Mouse (Mus musculus): ENCODE data around the gene Rbm39. TPM values are rescaled to one million over a fixed set of nuclear protein-coding genes. Genes with fewer than 3 reads are reported as not detected.
A peak's percentile ranks its signal among the peaks of the same experiment; 100 is the strongest.

Rbm39 gene
- polyA plus RNA-seq, 1 experiment = 51.3 TPM

GRCm38 (mm10) chr2:156179796-156180093, 293 bp downstream of the Rbm39 start:
- Histone ChIP-seq H3ac (ENCODE audit: control insufficient read depth, insufficient read length, low read depth) (peak overlapping the region; percentile 98), H3K4me3 (ENCODE audit: insufficient read depth, poor library complexity, severe bottlenecking) (peak overlapping the region; percentile 99), H3K79me3 (ENCODE audit: low read depth) (peaks cover 47% of the 10 kb centered on the region), H3K27me3 (ENCODE audit: control insufficient read depth, insufficient read depth, insufficient read length) (no peaks in the 10 kb centered on the region), H3K36me3 (ENCODE audit: control insufficient read depth, insufficient read depth) (peaks cover 45% of the 10 kb centered on the region), H3K79me2 (ENCODE audit: control insufficient read depth, insufficient read depth) (peaks cover 53% of the 10 kb centered on the region)
- TF ChIP-seq USF1 (IDR thresholded peaks at IDR 0.05; ENCODE audit: low read depth) (no peak), MAX (IDR thresholded peaks at IDR 0.05) (no peak), CTCF (IDR thresholded peaks at IDR 0.05; ENCODE audit: control insufficient read depth, insufficient read depth, insufficient read length) (no peak), MYOG (IDR thresholded peaks at IDR 0.05; ENCODE audit: control insufficient read depth, extremely low read depth, insufficient read length) (no peak), MYOD1 (IDR thresholded peaks at IDR 0.05; ENCODE audit: control insufficient read depth, insufficient read length, low read depth) (no peak), CEBPB (IDR thresholded peaks at IDR 0.05; ENCODE audit: low read depth) (no peak), FOSL1 (IDR thresholded peaks at IDR 0.05; ENCODE audit: insufficient read depth, low read length, poor library complexity, severe bottlenecking) (no peak)

- Histone ChIP-seq H3K79me3 (ENCODE audit: low read depth) (peaks cover 52% of the 10 kb centered on the region), H3ac (ENCODE audit: control insufficient read depth, insufficient read length, low read depth) (peak overlapping the region; percentile 98), H3K27me3 (ENCODE audit: control insufficient read depth, insufficient read depth, insufficient read length) (no peaks in the 10 kb centered on the region), H3K4me3 (ENCODE audit: insufficient read depth, poor library complexity, severe bottlenecking) (peak overlapping the region; percentile 99), H3K79me2 (ENCODE audit: control insufficient read depth, insufficient read depth) (peaks cover 58% of the 10 kb centered on the region), H3K36me3 (ENCODE audit: control insufficient read depth, insufficient read depth) (peaks cover 50% of the 10 kb centered on the region)
- TF ChIP-seq FOSL1 (IDR thresholded peaks at IDR 0.05; ENCODE audit: insufficient read depth, low read length, poor library complexity, severe bottlenecking) (no peak), CTCF (IDR thresholded peaks at IDR 0.05; ENCODE audit: control insufficient read depth, insufficient read depth, insufficient read length) (no peak), MYOG (IDR thresholded peaks at IDR 0.05; ENCODE audit: control insufficient read depth, extremely low read depth, insufficient read length) (no peak)
Observed at GRCm38 (mm10) chr2:156179046-156179795, 817 bp downstream of the Rbm39 start.

GRCm38 (mm10) chr2:156177651-156178050, 2.4 kb downstream of the Rbm39 start:
- no peaks in the 10 kb centered on the region for H3K27me3 ChIP-seq (ENCODE audit: control insufficient read depth, insufficient read depth, insufficient read length)
- peaks cover 74% of the 10 kb centered on the region for H3K79me2 ChIP-seq (ENCODE audit: control insufficient read depth, insufficient read depth)
- H3K36me3 ChIP-seq (ENCODE audit: control insufficient read depth, insufficient read depth) = peaks cover 66% of the 10 kb centered on the region
- H3K79me3 ChIP-seq (ENCODE audit: low read depth) = peaks cover 68% of the 10 kb centered on the region
- H3K4me3 ChIP-seq (ENCODE audit: insufficient read depth, poor library complexity, severe bottlenecking) = no peak overlapping the region
- TF ChIP-seq MAX (IDR thresholded peaks at IDR 0.05) = no peak
- no peak for TF ChIP-seq MYOG (IDR thresholded peaks at IDR 0.05; ENCODE audit: control insufficient read depth, extremely low read depth, insufficient read length)
- peak overlapping the region; percentile 5 for H3ac ChIP-seq (ENCODE audit: control insufficient read depth, insufficient read length, low read depth)

GRCm38 (mm10) chr2:156177079-156177478, 3.0 kb downstream of the Rbm39 start:
- no peak for TF ChIP-seq MYOG (IDR thresholded peaks at IDR 0.05; ENCODE audit: control insufficient read depth, extremely low read depth, insufficient read length)
- no peak for TF ChIP-seq MYOD1 (IDR thresholded peaks at IDR 0.05; ENCODE audit: control insufficient read depth, insufficient read length, low read depth)
- TF ChIP-seq MAX (IDR thresholded peaks at IDR 0.05) = no peak
- no peak for TF ChIP-seq USF1 (IDR thresholded peaks at IDR 0.05; ENCODE audit: low read depth)
- TF ChIP-seq FOSL1 (IDR thresholded peaks at IDR 0.05; ENCODE audit: insufficient read depth, low read length, poor library complexity, severe bottlenecking) = no peak
- no peak for TF ChIP-seq CTCF (IDR thresholded peaks at IDR 0.05; ENCODE audit: control insufficient read depth, insufficient read depth, insufficient read length)
- no peak for TF ChIP-seq CEBPB (IDR thresholded peaks at IDR 0.05; ENCODE audit: low read depth)
- no peak overlapping the region for H3K4me3 ChIP-seq (ENCODE audit: insufficient read depth, poor library complexity, severe bottlenecking)
- H3K27me3 ChIP-seq (ENCODE audit: control insufficient read depth, insufficient read depth, insufficient read length) = no peaks in the 10 kb centered on the region
- no peak overlapping the region for H3ac ChIP-seq (ENCODE audit: control insufficient read depth, insufficient read length, low read depth)
- peaks cover 80% of the 10 kb centered on the region for H3K79me2 ChIP-seq (ENCODE audit: control insufficient read depth, insufficient read depth)
- H3K36me3 ChIP-seq (ENCODE audit: control insufficient read depth, insufficient read depth) = peaks cover 71% of the 10 kb centered on the region
- peaks cover 71% of the 10 kb centered on the region for H3K79me3 ChIP-seq (ENCODE audit: low read depth)

GRCm38 (mm10) chr2:156166557-156166956, 13.5 kb downstream of the Rbm39 start:
- Histone ChIP-seq H3K4me3 (ENCODE audit: insufficient read depth, poor library complexity, severe bottlenecking) (no peak overlapping the region), H3K79me3 (ENCODE audit: low read depth) (peaks cover 54% of the 10 kb centered on the region), H3K79me2 (ENCODE audit: control insufficient read depth, insufficient read depth) (peaks cover 97% of the 10 kb centered on the region), H3ac (ENCODE audit: control insufficient read depth, insufficient read length, low read depth) (no peak overlapping the region), H3K36me3 (ENCODE audit: control insufficient read depth, insufficient read depth) (peaks cover 93% of the 10 kb centered on the region), H3K27me3 (ENCODE audit: control insufficient read depth, insufficient read depth, insufficient read length) (no peaks in the 10 kb centered on the region)
- TF ChIP-seq CEBPB (IDR thresholded peaks at IDR 0.05; ENCODE audit: low read depth) (no peak), CTCF (IDR thresholded peaks at IDR 0.05; ENCODE audit: control insufficient read depth, insufficient read depth, insufficient read length) (no peak), MYOG (IDR thresholded peaks at IDR 0.05; ENCODE audit: control insufficient read depth, extremely low read depth, insufficient read length) (no peak)

- Histone ChIP-seq H3K79me3 (ENCODE audit: low read depth) (peaks cover 62% of the 10 kb centered on the region), H3K27me3 (ENCODE audit: control insufficient read depth, insufficient read depth, insufficient read length) (no peaks in the 10 kb centered on the region), H3K79me2 (ENCODE audit: control insufficient read depth, insufficient read depth) (peaks cover 97% of the 10 kb centered on the region), H3K4me3 (ENCODE audit: insufficient read depth, poor library complexity, severe bottlenecking) (no peak overlapping the region), H3ac (ENCODE audit: control insufficient read depth, insufficient read length, low read depth) (no peak overlapping the region), H3K36me3 (ENCODE audit: control insufficient read depth, insufficient read depth) (peaks cover 94% of the 10 kb centered on the region)
- no peak for TF ChIP-seq USF1 (IDR thresholded peaks at IDR 0.05; ENCODE audit: low read depth)
- TF ChIP-seq CEBPB (IDR thresholded peaks at IDR 0.05; ENCODE audit: low read depth) = no peak
- TF ChIP-seq MYOD1 (IDR thresholded peaks at IDR 0.05; ENCODE audit: control insufficient read depth, insufficient read length, low read depth) = no peak
- no peak for TF ChIP-seq MAX (IDR thresholded peaks at IDR 0.05)
- no peak for TF ChIP-seq FOSL1 (IDR thresholded peaks at IDR 0.05; ENCODE audit: insufficient read depth, low read length, poor library complexity, severe bottlenecking)
- TF ChIP-seq CTCF (IDR thresholded peaks at IDR 0.05; ENCODE audit: control insufficient read depth, insufficient read depth, insufficient read length) = no peak
- no peak for TF ChIP-seq MYOG (IDR thresholded peaks at IDR 0.05; ENCODE audit: control insufficient read depth, extremely low read depth, insufficient read length)
Observed at GRCm38 (mm10) chr2:156165478-156165877, 14.6 kb downstream of the Rbm39 start.
